ENCODE assay signal across 17 mouse cellular contexts in the genomic region with DNA sequence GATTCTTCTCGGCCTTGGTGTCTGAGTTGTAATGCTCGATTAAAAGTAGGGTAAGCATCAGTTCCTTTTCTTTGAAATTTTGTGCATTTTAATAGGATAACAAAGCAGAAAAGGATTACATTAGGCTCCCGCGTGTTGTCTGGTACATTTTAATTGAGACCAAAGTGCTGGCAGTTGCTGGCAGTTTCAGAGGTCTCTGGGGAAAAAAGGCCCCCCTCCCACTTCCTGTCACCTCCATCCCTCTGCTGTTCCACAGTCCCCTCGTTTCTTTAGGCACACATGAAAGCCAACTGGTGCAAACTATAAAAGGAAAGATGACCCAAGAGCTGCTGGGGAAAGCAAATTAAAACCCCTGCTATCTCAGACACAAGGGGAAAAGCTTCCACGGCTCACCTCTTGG. TPM values are rescaled to one million over a fixed set of nuclear protein-coding genes. Genes with fewer than 3 reads are reported as not detected.
A peak's percentile ranks its signal among the peaks of the same experiment; 100 is the strongest.
DNase-seq lines count a peak whose midpoint lies in the region; ATAC-seq lines count a peak whose summit lies in the region.
"Had no signal": no experiment of that assay in that cellular context is flagged by ENCODE, and none has a peak within 500 bp of the region (broad histone marks: within the 10 kb centered on the region; RNA-seq: fewer than 3 reads in every experiment).

No protein-coding gene starts in this region.

- no peaks in the 10 kb centered on the region for H3K36me3 ChIP-seq in heart, embryonic 11.5 days (ENCODE audit: control insufficient read depth, insufficient read depth, low read length)
- no peaks in the 10 kb centered on the region for H3K36me3 ChIP-seq in midbrain, embryonic 14.5 days (ENCODE audit: control insufficient read depth, insufficient read depth, low read length)
- no peaks in the 10 kb centered on the region for H3K36me3 ChIP-seq in midbrain, embryonic 11.5 days (ENCODE audit: control insufficient read depth, insufficient read depth, low read length)
- H3K36me3 ChIP-seq in forebrain, embryonic 12.5 days (replicated peaks) = no peaks in the 10 kb centered on the region
- H3K36me3 ChIP-seq in limb, embryonic 11.5 days (ENCODE audit: control insufficient read depth, insufficient read depth, low read length) = no peaks in the 10 kb centered on the region

- no peak for ATAC-seq in heart, embryonic 11.5 days (replicated peaks; ENCODE audit: insufficient number of reproducible peaks, low FRiP score, low TSS enrichment)
- no peak for ATAC-seq in midbrain, embryonic 14.5 days (ENCODE audit: low FRiP score, low TSS enrichment)
- no peak for ATAC-seq in midbrain, embryonic 11.5 days (ENCODE audit: low FRiP score)
- no peak for ATAC-seq in forebrain, embryonic 12.5 days (ENCODE audit: low FRiP score)
- ATAC-seq in limb, embryonic 11.5 days (ENCODE audit: insufficient number of reproducible peaks, low FRiP score, low TSS enrichment, low read depth) = no peak

- 19% methylated on average over 6 of the region's 6 CpGs for WGBS in heart, embryonic 11.5 days (ENCODE audit: insufficient replicate concordance)
- 4% methylated on average over 6 of the region's 6 CpGs for WGBS in midbrain, embryonic 14.5 days
- WGBS in midbrain, embryonic 11.5 days = 13% methylated on average over 6 of the region's 6 CpGs
- WGBS in forebrain, embryonic 12.5 days = 5% methylated on average over 6 of the region's 6 CpGs
- WGBS in limb, embryonic 11.5 days = 10% methylated on average over 6 of the region's 6 CpGs

- no peak overlapping the region for H3K4me3 ChIP-seq in heart, embryonic 11.5 days (ENCODE audit: low read depth, low read length)
- no peak overlapping the region for H3K4me3 ChIP-seq in midbrain, embryonic 14.5 days (replicated peaks; ENCODE audit: low read depth, low read length)
- no peak overlapping the region for H3K4me3 ChIP-seq in midbrain, embryonic 11.5 days (ENCODE audit: low read depth, low read length)
- no peak overlapping the region for H3K4me3 ChIP-seq in forebrain, embryonic 12.5 days (replicated peaks)
- H3K4me3 ChIP-seq in limb, embryonic 11.5 days (ENCODE audit: low read depth, low read length) = no peak overlapping the region
- H3K4me3 ChIP-seq: gastrocnemius, adult 2 months; neural tube, embryonic 15.5 days had no signal

- DNase-seq in heart, adult 8-10 months (ENCODE audit: low spot score) = no peak
- peak; percentile 49 for DNase-seq in midbrain, embryonic 14.5 days
- DNase-seq in midbrain, embryonic 11.5 days (ENCODE audit: low spot score, missing footprints) = no peak
- peak; percentile 37 for DNase-seq in limb, embryonic 11.5 days (ENCODE audit: low spot score)
- no peak for DNase-seq in left cerebral cortex, adult 8-10 months (ENCODE audit: low spot score in 2 of 2)
- DNase-seq: cerebellum, adult 2 months; gastrocnemius, adult 2 months; heart, adult 11 months; heart, postnatal 10 days; kidney, postnatal 10 days; liver; lung, adult 18-20 months; lung, postnatal 36 days; right cerebral cortex, postnatal 4 days had no signal

- peaks cover 5% of the 10 kb centered on the region; the same call in 1 of the 2 replicates for H3K27me3 ChIP-seq in heart, embryonic 11.5 days (ENCODE audit: control insufficient read depth, insufficient read depth, low read length)
- H3K27me3 ChIP-seq in midbrain, embryonic 14.5 days (ENCODE audit: control insufficient read depth, insufficient read depth, low read length) = no peaks in the 10 kb centered on the region
- H3K27me3 ChIP-seq in midbrain, embryonic 11.5 days (ENCODE audit: control insufficient read depth, insufficient read depth, low read length) = no peaks in the 10 kb centered on the region
- H3K27me3 ChIP-seq in forebrain, embryonic 12.5 days = no peaks in the 10 kb centered on the region
- H3K27me3 ChIP-seq in limb, embryonic 11.5 days (ENCODE audit: control insufficient read depth, insufficient read depth, low read length) = no peaks in the 10 kb centered on the region
- H3K27me3 ChIP-seq: neural tube, embryonic 15.5 days had no signal

- no peak overlapping the region for H3K27ac ChIP-seq in heart, embryonic 11.5 days (ENCODE audit: low read depth, low read length)
- no peak overlapping the region for H3K27ac ChIP-seq in midbrain, embryonic 14.5 days (replicated peaks; ENCODE audit: low read depth, low read length)
- no peak overlapping the region for H3K27ac ChIP-seq in midbrain, embryonic 11.5 days (ENCODE audit: low read depth, low read length)
- 0 out of 2 replicates have a peak overlapping the region, but pooled peaks have one; percentile 22 for H3K27ac ChIP-seq in forebrain, embryonic 12.5 days
- no peak overlapping the region for H3K27ac ChIP-seq in limb, embryonic 11.5 days (replicated peaks; ENCODE audit: low read depth, low read length)
- H3K27ac ChIP-seq: gastrocnemius, adult 2 months; neural tube, embryonic 15.5 days had no signal

- H3K4me2 ChIP-seq in heart, embryonic 11.5 days = peak overlapping the region; percentile 22; the same call in 1 of the 2 replicates
- H3K4me2 ChIP-seq in midbrain, embryonic 14.5 days (ENCODE audit: low read length) = no peak overlapping the region
- H3K4me2 ChIP-seq in midbrain, embryonic 11.5 days = no peak overlapping the region
- H3K4me2 ChIP-seq in forebrain, embryonic 12.5 days = no peak overlapping the region
- H3K4me2 ChIP-seq in limb, embryonic 11.5 days (ENCODE audit: low read depth, severe bottlenecking) = no peak overlapping the region
- H3K4me2 ChIP-seq: neural tube, embryonic 15.5 days had no signal

- H3K9me3 ChIP-seq in heart, embryonic 11.5 days (replicated peaks; ENCODE audit: control insufficient read depth, low read length) = no peaks in the 10 kb centered on the region
- no peaks in the 10 kb centered on the region for H3K9me3 ChIP-seq in midbrain, embryonic 14.5 days (ENCODE audit: control insufficient read depth, low read length)
- no peaks in the 10 kb centered on the region for H3K9me3 ChIP-seq in midbrain, embryonic 11.5 days (ENCODE audit: control insufficient read depth, low read length)
- no peaks in the 10 kb centered on the region for H3K9me3 ChIP-seq in forebrain, embryonic 12.5 days
- H3K9me3 ChIP-seq in limb, embryonic 11.5 days (ENCODE audit: control insufficient read depth, low read length) = no peaks in the 10 kb centered on the region
- H3K9me3 ChIP-seq: neural tube, embryonic 15.5 days had no signal

- H3K4me1 ChIP-seq in heart, embryonic 11.5 days (ENCODE audit: control insufficient read depth, insufficient read depth, low read length) = peaks cover 11% of the 10 kb centered on the region; the same call in 1 of the 2 replicates
- peaks cover 29% of the 10 kb centered on the region for H3K4me1 ChIP-seq in midbrain, embryonic 14.5 days (ENCODE audit: control insufficient read depth, insufficient read depth, low read length)
- H3K4me1 ChIP-seq in midbrain, embryonic 11.5 days (ENCODE audit: control insufficient read depth, insufficient read depth, low read length) = peaks cover 9% of the 10 kb centered on the region
- H3K4me1 ChIP-seq in forebrain, embryonic 12.5 days = peaks cover 21% of the 10 kb centered on the region
- peaks cover 11% of the 10 kb centered on the region for H3K4me1 ChIP-seq in limb, embryonic 11.5 days (ENCODE audit: control insufficient read depth, insufficient read depth, low read length)

- H3K9ac ChIP-seq in heart, embryonic 11.5 days (ENCODE audit: low read depth, low read length) = no peak overlapping the region
- H3K9ac ChIP-seq in midbrain, embryonic 14.5 days (replicated peaks; ENCODE audit: low read length) = no peak overlapping the region
- no peak overlapping the region for H3K9ac ChIP-seq in midbrain, embryonic 11.5 days (ENCODE audit: low read length)
- no peak overlapping the region for H3K9ac ChIP-seq in forebrain, embryonic 12.5 days
- H3K9ac ChIP-seq in limb, embryonic 11.5 days (ENCODE audit: low read length) = no peak overlapping the region
- H3K9ac ChIP-seq: neural tube, embryonic 15.5 days had no signal

RNA-seq across cellular contexts. Expression of a gene that starts 25.4 kb away (rescaled TPM):
- 4.3 and 4.6 TPM in 2 replicates for polyA plus RNA-seq in heart, embryonic 11.5 days (2014; fragmentation: Nextera tagmentation; extraction: Ambion mirVana)
- 10 to 100 TPM; 19.8 to 24.7 (median 21.0) TPM for total RNA-seq in heart, adult 8-10 months (2022)
- polyA plus RNA-seq in midbrain, embryonic 14.5 days (2014; fragmentation: Nextera tagmentation; extraction: Ambion mirVana) = 6.6 and 7.2 TPM in 2 replicates
- polyA plus RNA-seq in midbrain, embryonic 11.5 days (2014; fragmentation: Nextera tagmentation; extraction: Ambion mirVana) = 4.0 and 4.5 TPM in 2 replicates
- 4.9 and 6.1 TPM in 2 replicates for polyA plus RNA-seq in forebrain, embryonic 12.5 days (2016; fragmentation: Nextera tagmentation; extraction: Ambion mirVana)
- polyA plus RNA-seq in limb, embryonic 11.5 days (2014; fragmentation: Nextera tagmentation; extraction: Ambion mirVana) = 4.9 and 5.6 TPM in 2 replicates
- 10 to 100 TPM; 51.2 to 56.9 (median 51.6) TPM for total RNA-seq in left cerebral cortex, adult 8-10 months (2022)

Comparison
In these comparisons a context has a peak if more than half of its experiments do, and no peak if none do; other contexts are left out.
1. DNase-seq: peak in midbrain, embryonic 14.5 days (single experiment) and limb, embryonic 11.5 days (single experiment); none in heart, adult 8-10 months (single experiment), midbrain, embryonic 11.5 days (single experiment) and left cerebral cortex, adult 8-10 months (0 of 2).